Mouse (Mus musculus) left cerebral cortex, adult 11 months (tissue): ENCODE results near the gene Pck1.

Experiments
- DNase-seq: peaks from one replicate; pipeline ENCODE4 v3.0.0; 2022; ENCODE audit warnings: low spot score

The Pck1 gene

GRCm38 (mm10) chr2:173204671-173205070 lies 51.8 kb downstream of the Pck1 start:
- DNase-seq, result no peak

DNA sequence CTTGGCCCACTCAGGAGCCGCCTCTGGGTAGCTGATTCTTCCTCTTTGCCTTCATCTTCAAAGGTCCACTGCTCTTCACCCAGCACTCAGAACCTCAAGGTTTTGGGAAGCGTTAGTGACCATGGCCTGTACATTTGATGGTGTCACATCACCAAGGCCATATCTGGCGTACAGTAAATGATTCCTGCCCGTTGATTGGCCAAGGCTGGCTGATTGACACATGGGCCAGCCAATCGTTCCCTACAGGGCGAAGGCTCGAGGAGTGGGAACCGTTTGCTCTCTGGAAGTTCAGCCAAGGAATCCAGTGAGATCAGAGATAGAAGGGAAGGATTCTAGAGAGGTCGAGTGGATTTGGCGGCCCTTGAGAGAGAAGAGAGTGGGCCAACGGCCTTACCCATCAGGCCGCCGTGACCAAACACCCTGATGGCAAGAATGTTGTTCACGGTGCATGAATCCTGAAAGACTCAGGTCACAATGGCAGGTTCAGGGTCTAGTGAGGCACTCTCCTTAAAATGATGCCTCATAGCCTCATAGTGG lies 52.8 kb downstream of the Pck1 start:
- no peak for DNase-seq

DNA sequence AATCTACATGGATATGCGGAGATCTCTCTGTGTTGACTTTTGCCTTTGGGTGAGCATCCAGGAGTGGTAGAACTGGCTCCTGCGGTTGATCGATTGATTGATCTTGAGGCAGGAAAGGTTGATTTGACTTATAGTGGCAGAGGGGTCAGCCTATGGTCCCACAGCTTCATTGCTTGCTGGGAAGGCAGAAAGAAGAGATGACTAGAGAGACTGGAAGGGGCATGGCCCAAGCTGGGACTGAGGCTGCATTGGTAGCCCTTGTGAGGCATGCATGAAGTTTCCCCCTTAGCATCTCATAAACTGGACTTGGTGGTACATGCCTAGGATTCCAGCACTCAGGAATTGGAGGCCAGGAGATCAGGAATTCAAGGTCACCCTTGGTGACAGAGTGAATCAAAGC lies 54.2 kb downstream of the Pck1 start:
- DNase-seq, result no peak
